Mouse (Mus musculus): ENCODE measurements around the gene Ncoa5. TPM values are rescaled to one million over a fixed set of nuclear protein-coding genes. Genes with fewer than 3 reads are reported as not detected.
A peak's percentile ranks its signal among the peaks of the same experiment; 100 is the strongest.

The Ncoa5 gene
- polyA plus RNA-seq, 1 experiment, result 48.0 TPM

- TF ChIP-seq POLR2A (IDR thresholded peaks at IDR 0.05; ENCODE audit: extremely low read depth, insufficient read depth, low read length) (no peak), CTCF (IDR thresholded peaks at IDR 0.05; ENCODE audit: extremely low read depth, insufficient read depth, low read length) (peak; percentile 74)
- Histone ChIP-seq H3K27ac (ENCODE audit: insufficient read depth, low read length) (no peak overlapping the region), H3K4me1 (ENCODE audit: control insufficient read depth, insufficient read depth, low read length) (no peaks in the 10 kb centered on the region), H3K4me3 (ENCODE audit: insufficient read depth, low read length) (no peak overlapping the region)
Observed at GRCm38 (mm10) chr2:164953224-164953623, 81.4 kb downstream of the Ncoa5 start.

GRCm38 (mm10) chr2:164952448-164952847 lies 82.2 kb downstream of the Ncoa5 start:
- no peaks in the 10 kb centered on the region for H3K4me1 ChIP-seq (ENCODE audit: control insufficient read depth, insufficient read depth, low read length)
- TF ChIP-seq POLR2A (IDR thresholded peaks at IDR 0.05; ENCODE audit: extremely low read depth, insufficient read depth, low read length), result no peak

GRCm38 (mm10) chr2:164951745-164952144 lies 82.9 kb downstream of the Ncoa5 start:
- Histone ChIP-seq H3K4me1 (ENCODE audit: control insufficient read depth, insufficient read depth, low read length) (no peaks in the 10 kb centered on the region), H3K4me3 (ENCODE audit: insufficient read depth, low read length) (no peak overlapping the region), H3K27ac (ENCODE audit: insufficient read depth, low read length) (no peak overlapping the region)
- TF ChIP-seq CTCF (IDR thresholded peaks at IDR 0.05; ENCODE audit: extremely low read depth, insufficient read depth, low read length) (no peak), POLR2A (IDR thresholded peaks at IDR 0.05; ENCODE audit: extremely low read depth, insufficient read depth, low read length) (no peak)

More at GRCm38 (mm10) chr2:164952448-164952847, 82.2 kb downstream of the Ncoa5 start:
- no peak overlapping the region for H3K4me3 ChIP-seq (ENCODE audit: insufficient read depth, low read length)
- no peak overlapping the region for H3K27ac ChIP-seq (ENCODE audit: insufficient read depth, low read length)

GRCm38 (mm10) chr2:164950501-164950900 lies 84.2 kb downstream of the Ncoa5 start:
- TF ChIP-seq POLR2A (IDR thresholded peaks at IDR 0.05; ENCODE audit: extremely low read depth, insufficient read depth, low read length) (no peak), CTCF (IDR thresholded peaks at IDR 0.05; ENCODE audit: extremely low read depth, insufficient read depth, low read length) (peak; percentile 29; the same call in 1 of the 2 replicates)
- no peak overlapping the region for H3K4me3 ChIP-seq (ENCODE audit: insufficient read depth, low read length)
- H3K27ac ChIP-seq (ENCODE audit: insufficient read depth, low read length), result no peak overlapping the region
- no peaks in the 10 kb centered on the region for H3K4me1 ChIP-seq (ENCODE audit: control insufficient read depth, insufficient read depth, low read length)

Other genes starting within 250 kb of the Ncoa5 start
- 55.7 and 64.2 TPM in 2 replicates for gene Snx21, start 249.0 kb downstream of the Ncoa5 start, polyA plus RNA-seq (2012; rRNA removed)
- gene Acot8, start 230.0 kb downstream of the Ncoa5 start, polyA plus RNA-seq (2012; rRNA removed), result 29.8 and 30.3 TPM in 2 replicates
- gene Zswim3, start 229.8 kb downstream of the Ncoa5 start, polyA plus RNA-seq (2012; rRNA removed), result 7.2 and 7.6 TPM in 2 replicates
- gene Zswim1, start 212.2 kb downstream of the Ncoa5 start, polyA plus RNA-seq (2012; rRNA removed), result 17.0 and 17.3 TPM in 2 replicates
- 0.23 and 0.66 TPM in 2 replicates for gene Spata25, start 206.3 kb downstream of the Ncoa5 start, polyA plus RNA-seq (2012; rRNA removed)
- 200 and 204 TPM in 2 replicates for gene Ctsa, start 202.0 kb downstream of the Ncoa5 start, polyA plus RNA-seq (2012; rRNA removed)
- gene Neurl2, start 201.4 kb downstream of the Ncoa5 start, polyA plus RNA-seq (2012; rRNA removed), result 5.0 and 5.2 TPM in 2 replicates
- gene Pltp, start 177.2 kb downstream of the Ncoa5 start, polyA plus RNA-seq (2012; rRNA removed), result 172 and 186 TPM in 2 replicates
- 39.1 and 41.7 TPM in 2 replicates for gene Pcif1, start 155.6 kb downstream of the Ncoa5 start, polyA plus RNA-seq (2012; rRNA removed)
- 29.1 and 30.2 TPM in 2 replicates for gene Zfp335, start 123.1 kb downstream of the Ncoa5 start, polyA plus RNA-seq (2012; rRNA removed)
- 1.1 and 1.5 TPM in 2 replicates for gene Mmp9, start 94.1 kb downstream of the Ncoa5 start, polyA plus RNA-seq (2012; rRNA removed)
- 396 and 421 TPM in 2 replicates for gene Slc12a5, start 74.1 kb downstream of the Ncoa5 start, polyA plus RNA-seq (2012; rRNA removed)
- 2.0 TPM in 2 replicates for gene Cd40, start 20.8 kb upstream of the Ncoa5 start, polyA plus RNA-seq (2012; rRNA removed)
- gene 1700025C18Rik, start 55.9 kb upstream of the Ncoa5 start, polyA plus RNA-seq (2012; rRNA removed), result not detected in 2 replicates
- 21.8 and 22.8 TPM in 2 replicates for gene Cdh22, start 200.0 kb upstream of the Ncoa5 start, polyA plus RNA-seq (2012; rRNA removed)

Data from cortical plate, adult 2 months (tissue).